Mouse (Mus musculus): ENCODE data around the gene Coil. TPM values are rescaled to one million over a fixed set of nuclear protein-coding genes. Genes with fewer than 3 reads are reported as not detected.
A peak's percentile ranks its signal among the peaks of the same experiment; 100 is the strongest.

Gene Coil
- polyA plus RNA-seq, 1 experiment = 0.24 TPM

DNA sequence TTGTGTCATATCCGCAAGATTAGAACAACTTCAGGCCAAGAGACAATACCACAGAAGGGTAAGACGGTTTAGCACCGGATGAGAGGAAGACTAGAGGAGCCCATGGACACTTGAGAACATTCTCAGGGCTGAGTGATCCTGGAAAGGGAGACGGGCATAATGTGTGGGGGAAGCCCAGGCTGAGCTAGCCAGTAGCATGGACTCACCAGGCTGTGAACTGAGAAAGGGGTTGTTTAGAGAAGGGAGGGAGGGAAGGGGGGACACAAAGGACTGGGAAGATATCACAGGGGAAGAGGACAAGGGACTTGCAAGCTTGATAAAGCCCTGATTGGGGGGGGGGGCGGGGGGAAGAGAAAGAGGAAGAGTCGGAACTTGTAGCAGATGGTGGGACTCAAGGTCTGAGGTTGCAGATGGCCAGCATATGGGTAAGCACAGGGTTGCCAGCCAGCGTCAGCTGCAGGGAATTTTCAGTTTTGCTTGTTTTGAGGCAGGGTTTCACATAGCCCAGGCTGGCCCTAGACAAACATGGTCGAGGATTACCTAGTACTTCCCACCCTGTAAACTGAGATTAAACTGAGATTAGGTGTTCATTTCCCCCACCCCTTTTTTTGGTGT lies 24.0 kb upstream of the Coil start:
- no peaks in the 10 kb centered on the region for H3K27me3 ChIP-seq (ENCODE audit: control insufficient read depth)

DNA sequence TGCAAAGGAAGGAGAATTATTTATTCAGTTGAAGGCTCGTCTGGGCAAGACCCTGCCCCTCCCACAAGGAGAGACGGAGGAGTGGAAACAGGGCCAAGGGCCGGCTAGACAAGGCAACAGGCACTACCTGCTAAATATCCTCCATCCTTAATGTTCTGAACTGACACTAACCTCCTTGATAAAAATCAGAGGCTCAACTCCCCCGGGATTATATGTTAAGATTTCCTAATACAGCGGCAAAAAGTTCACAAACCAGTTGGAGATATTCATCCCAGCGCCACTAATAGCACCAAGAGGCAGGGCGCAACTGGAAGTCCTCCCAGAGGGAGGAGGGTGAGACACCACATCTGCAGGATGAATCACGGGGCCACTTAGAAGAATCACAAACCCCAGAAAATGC lies 21.2 kb upstream of the Coil start:
- no peak for TF ChIP-seq GATA1 (IDR thresholded peaks at IDR 0.05; ENCODE audit: low read length)
- no peak for TF ChIP-seq TAL1 (IDR thresholded peaks at IDR 0.05; ENCODE audit: low read length)

More for the DNA sequence above, 24.0 kb upstream of the Coil start:
- Histone ChIP-seq H3K4me3 (replicated peaks) (no peak overlapping the region), H3K4me1 (ENCODE audit: control insufficient read depth) (peaks cover 12% of the 10 kb centered on the region), H3K9me3 (ENCODE audit: control insufficient read depth, low read length) (no peaks in the 10 kb centered on the region), H3K36me3 (ENCODE audit: control insufficient read depth) (peaks cover 23% of the 10 kb centered on the region)
- TF ChIP-seq GATA1 (IDR thresholded peaks at IDR 0.05; ENCODE audit: low read length) (no peak), TAL1 (IDR thresholded peaks at IDR 0.05; ENCODE audit: low read length) (no peak)

DNA sequence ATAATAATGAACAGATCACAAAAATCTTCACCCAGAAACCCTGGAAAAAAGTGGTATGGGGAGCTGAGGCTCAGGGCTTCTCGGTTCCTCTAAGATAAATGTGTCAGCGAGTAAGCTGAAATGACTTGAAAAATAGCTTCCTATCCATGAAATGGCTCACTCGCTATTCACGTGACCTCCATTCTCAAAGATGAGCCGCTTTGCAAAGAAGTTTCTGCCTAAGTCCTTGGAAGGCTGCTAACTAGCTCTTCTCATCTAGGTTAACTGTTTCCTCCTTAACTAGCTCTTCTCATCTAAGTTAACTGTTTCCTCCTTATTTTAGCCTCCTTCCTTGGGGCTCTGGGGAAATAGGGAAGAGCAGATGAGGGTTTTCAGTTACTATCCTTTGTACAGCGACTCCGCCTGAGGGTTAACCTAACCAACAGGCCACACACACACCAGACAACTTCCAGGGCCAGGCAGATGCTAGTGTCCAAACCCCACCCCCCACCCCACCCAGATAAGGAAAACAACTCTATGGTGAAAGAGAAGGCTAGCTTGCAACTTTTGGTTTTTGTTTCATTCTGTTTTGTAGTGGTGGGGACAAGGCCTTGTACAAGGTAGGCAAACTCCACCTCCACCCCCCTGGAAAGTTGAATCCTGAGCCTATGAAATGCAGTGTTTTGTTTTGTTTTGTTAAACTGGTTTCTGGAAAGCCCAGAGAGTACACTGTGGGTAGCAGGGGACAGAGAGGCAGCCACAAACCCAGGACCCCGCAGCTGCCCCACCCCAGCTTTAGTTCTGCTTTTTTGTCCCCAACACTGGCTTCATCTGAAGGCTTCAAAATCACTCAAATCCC lies 20.0 kb upstream of the Coil start:
- Histone ChIP-seq H3K4me3 (replicated peaks) (no peak overlapping the region), H3K4me1 (ENCODE audit: control insufficient read depth) (peaks cover 36% of the 10 kb centered on the region), H3K9me3 (ENCODE audit: control insufficient read depth, low read length) (no peaks in the 10 kb centered on the region), H3K36me3 (ENCODE audit: control insufficient read depth) (peaks cover 22% of the 10 kb centered on the region), H3K27me3 (ENCODE audit: control insufficient read depth) (no peaks in the 10 kb centered on the region)
- TF ChIP-seq TAL1 (IDR thresholded peaks at IDR 0.05; ENCODE audit: low read length) (no peak), GATA1 (IDR thresholded peaks at IDR 0.05; ENCODE audit: low read length) (no peak)

More for the DNA sequence above, 21.2 kb upstream of the Coil start:
- H3K36me3 ChIP-seq (ENCODE audit: control insufficient read depth) = peaks cover 27% of the 10 kb centered on the region
- H3K4me3 ChIP-seq (replicated peaks) = no peak overlapping the region
- H3K27me3 ChIP-seq (ENCODE audit: control insufficient read depth) = no peaks in the 10 kb centered on the region
- peaks cover 30% of the 10 kb centered on the region for H3K4me1 ChIP-seq (ENCODE audit: control insufficient read depth)
- H3K9me3 ChIP-seq (ENCODE audit: control insufficient read depth, low read length) = no peaks in the 10 kb centered on the region

DNA sequence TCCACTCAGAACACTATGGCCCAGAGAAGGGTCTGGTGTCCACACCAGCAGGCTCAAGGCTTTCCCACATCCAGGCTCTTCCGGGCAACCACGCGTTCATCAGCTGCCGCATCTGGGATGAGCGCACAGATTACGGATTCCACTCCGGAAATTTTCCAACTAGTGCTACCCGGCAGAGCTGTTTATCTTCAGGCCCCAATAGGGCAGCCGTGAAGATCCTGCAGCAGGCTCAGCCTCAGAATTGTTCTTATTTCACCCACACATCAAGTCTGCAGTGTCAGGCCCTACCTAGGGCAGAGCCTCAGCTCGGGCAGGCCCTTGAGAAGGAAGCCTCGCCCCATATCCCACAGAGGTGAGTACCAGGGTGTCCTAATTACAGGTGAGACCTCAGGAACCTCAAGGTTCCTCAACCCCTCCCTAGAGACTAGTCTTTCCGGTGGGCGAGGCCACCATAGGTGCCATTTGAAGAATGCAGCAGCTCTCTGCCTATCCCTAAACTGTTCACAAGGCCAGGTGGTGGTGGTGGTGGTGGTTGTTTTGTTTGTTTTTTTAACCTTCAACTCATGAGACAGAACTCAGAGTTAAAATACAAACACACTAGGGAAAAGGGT lies 19.3 kb upstream of the Coil start:
- no peak overlapping the region for H3K4me3 ChIP-seq (replicated peaks)
- H3K36me3 ChIP-seq (ENCODE audit: control insufficient read depth) = peaks cover 21% of the 10 kb centered on the region
- no peaks in the 10 kb centered on the region for H3K9me3 ChIP-seq (ENCODE audit: control insufficient read depth, low read length)
- H3K4me1 ChIP-seq (ENCODE audit: control insufficient read depth) = peaks cover 44% of the 10 kb centered on the region
- no peaks in the 10 kb centered on the region for H3K27me3 ChIP-seq (ENCODE audit: control insufficient read depth)
- TF ChIP-seq GATA1 (IDR thresholded peaks at IDR 0.05; ENCODE audit: low read length) = no peak
- no peak for TF ChIP-seq TAL1 (IDR thresholded peaks at IDR 0.05; ENCODE audit: low read length)

DNA sequence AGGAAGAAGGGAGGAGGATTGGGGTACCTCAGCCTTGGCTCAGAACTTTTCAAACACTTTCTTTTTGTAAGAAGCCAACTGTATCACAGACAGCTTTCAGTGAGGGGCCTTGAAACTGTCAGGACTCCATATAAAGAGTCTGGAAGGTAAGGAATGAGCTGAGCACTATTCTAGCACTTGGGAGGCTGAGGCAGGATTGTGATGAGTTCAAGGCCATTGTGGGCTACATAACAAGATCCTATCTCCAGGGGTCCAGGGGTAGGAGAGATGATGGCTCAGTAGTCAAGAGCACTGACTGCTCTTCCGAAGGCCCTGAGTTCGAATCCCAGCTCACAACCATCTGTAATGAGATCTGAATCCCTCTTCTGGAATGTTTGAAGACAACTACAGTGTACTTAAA lies 18.5 kb upstream of the Coil start:
- H3K27me3 ChIP-seq (ENCODE audit: control insufficient read depth) = no peaks in the 10 kb centered on the region
- H3K4me1 ChIP-seq (ENCODE audit: control insufficient read depth) = peaks cover 45% of the 10 kb centered on the region
- TF ChIP-seq TAL1 (IDR thresholded peaks at IDR 0.05; ENCODE audit: low read length) = no peak
- TF ChIP-seq GATA1 (IDR thresholded peaks at IDR 0.05; ENCODE audit: low read length) = no peak
- H3K4me3 ChIP-seq (replicated peaks) = no peak overlapping the region
- no peaks in the 10 kb centered on the region for H3K9me3 ChIP-seq (ENCODE audit: control insufficient read depth, low read length)
- H3K36me3 ChIP-seq (ENCODE audit: control insufficient read depth) = peaks cover 16% of the 10 kb centered on the region

DNA sequence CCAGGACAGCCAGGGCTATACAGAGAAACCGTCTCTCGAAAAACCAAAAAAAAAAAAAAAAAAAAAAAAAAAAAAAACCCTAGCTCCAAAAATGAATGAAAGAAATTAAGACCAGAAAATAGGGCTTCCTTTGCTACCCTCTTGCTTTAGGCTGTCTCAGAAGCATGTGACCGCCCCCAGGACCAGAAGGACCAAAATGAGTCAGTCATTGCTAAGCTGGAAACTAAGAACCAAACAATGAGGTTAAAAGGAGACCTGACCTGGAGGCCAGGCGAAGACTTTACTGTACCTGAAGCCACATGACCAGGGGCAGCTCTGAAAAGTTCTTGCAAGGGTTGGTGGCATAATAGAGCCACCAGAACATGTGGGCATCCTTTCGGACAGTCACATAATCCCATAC lies 17.9 kb upstream of the Coil start:
- H3K27me3 ChIP-seq (ENCODE audit: control insufficient read depth) = no peaks in the 10 kb centered on the region
- no peaks in the 10 kb centered on the region for H3K9me3 ChIP-seq (ENCODE audit: control insufficient read depth, low read length)
- peaks cover 45% of the 10 kb centered on the region for H3K4me1 ChIP-seq (ENCODE audit: control insufficient read depth)
- H3K36me3 ChIP-seq (ENCODE audit: control insufficient read depth) = peaks cover 13% of the 10 kb centered on the region
- H3K4me3 ChIP-seq (replicated peaks) = no peak overlapping the region
- TF ChIP-seq TAL1 (IDR thresholded peaks at IDR 0.05; ENCODE audit: low read length) = no peak
- no peak for TF ChIP-seq GATA1 (IDR thresholded peaks at IDR 0.05; ENCODE audit: low read length)

DNA sequence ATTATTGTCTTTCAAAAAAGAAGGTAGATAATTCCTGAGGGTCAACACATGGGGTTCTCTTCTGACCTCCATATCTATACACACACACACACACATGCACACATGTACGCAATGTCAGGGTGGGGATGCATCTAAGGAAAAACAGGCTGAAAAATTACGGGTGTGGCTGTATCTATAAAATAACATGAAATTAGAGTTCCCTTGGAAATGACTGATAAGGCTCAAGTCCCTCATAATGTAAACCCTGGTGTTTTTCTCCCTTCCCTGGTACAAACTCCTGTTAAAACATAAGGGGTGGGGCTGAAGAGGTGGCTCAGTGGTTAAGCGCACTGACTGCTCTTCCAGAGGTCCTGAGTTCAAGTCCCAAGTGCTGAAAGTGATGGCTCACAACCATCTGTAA lies 16.5 kb upstream of the Coil start:
- peak overlapping the region; percentile 17 for H3K4me3 ChIP-seq (replicated peaks)
- no peak for TF ChIP-seq GATA1 (IDR thresholded peaks at IDR 0.05; ENCODE audit: low read length)
- TF ChIP-seq TAL1 (IDR thresholded peaks at IDR 0.05; ENCODE audit: low read length) = no peak; the same call in 2 of the 3 replicates
- H3K36me3 ChIP-seq (ENCODE audit: control insufficient read depth) = peaks cover 13% of the 10 kb centered on the region
- H3K27me3 ChIP-seq (ENCODE audit: control insufficient read depth) = no peaks in the 10 kb centered on the region
- H3K4me1 ChIP-seq (ENCODE audit: control insufficient read depth) = peaks cover 45% of the 10 kb centered on the region
- no peaks in the 10 kb centered on the region for H3K9me3 ChIP-seq (ENCODE audit: control insufficient read depth, low read length)

DNA sequence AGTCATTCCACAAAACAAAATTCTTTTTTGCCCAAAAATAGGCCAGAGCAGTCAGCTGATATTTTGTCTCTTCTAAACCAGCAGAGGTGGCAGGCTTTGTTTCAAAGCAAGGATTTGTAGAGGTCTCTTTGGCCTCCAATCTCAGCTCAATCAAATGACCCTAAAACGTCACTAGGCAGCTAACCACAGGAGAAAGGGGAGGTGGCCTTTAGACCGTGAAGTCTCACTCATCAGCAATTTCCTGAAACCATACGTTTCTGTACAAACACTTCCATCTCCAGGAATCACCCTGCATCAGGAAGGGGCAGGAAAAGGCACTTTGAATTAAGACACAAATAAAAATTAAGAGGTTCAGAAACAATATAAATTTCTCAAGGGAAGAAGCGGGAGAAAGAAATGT lies 15.2 kb upstream of the Coil start:
- no peaks in the 10 kb centered on the region for H3K9me3 ChIP-seq (ENCODE audit: control insufficient read depth, low read length)
- peaks cover 44% of the 10 kb centered on the region for H3K4me1 ChIP-seq (ENCODE audit: control insufficient read depth)
- TF ChIP-seq TAL1 (IDR thresholded peaks at IDR 0.05; ENCODE audit: low read length) (no peak), GATA1 (IDR thresholded peaks at IDR 0.05; ENCODE audit: low read length) (no peak)
- no peaks in the 10 kb centered on the region for H3K27me3 ChIP-seq (ENCODE audit: control insufficient read depth)
- H3K36me3 ChIP-seq (ENCODE audit: control insufficient read depth) = peaks cover 13% of the 10 kb centered on the region
- H3K4me3 ChIP-seq (replicated peaks) = peak overlapping the region; percentile 66

All from erythroblast, embryonic 14.5 days (primary cell).